Mouse (Mus musculus): ENCODE data around the gene Shisa7. TPM values are rescaled to one million over a fixed set of nuclear protein-coding genes. Genes with fewer than 3 reads are reported as not detected.

Gene Shisa7
- polyA plus RNA-seq, 1 experiment from 2014 or later: not detected

DNA sequence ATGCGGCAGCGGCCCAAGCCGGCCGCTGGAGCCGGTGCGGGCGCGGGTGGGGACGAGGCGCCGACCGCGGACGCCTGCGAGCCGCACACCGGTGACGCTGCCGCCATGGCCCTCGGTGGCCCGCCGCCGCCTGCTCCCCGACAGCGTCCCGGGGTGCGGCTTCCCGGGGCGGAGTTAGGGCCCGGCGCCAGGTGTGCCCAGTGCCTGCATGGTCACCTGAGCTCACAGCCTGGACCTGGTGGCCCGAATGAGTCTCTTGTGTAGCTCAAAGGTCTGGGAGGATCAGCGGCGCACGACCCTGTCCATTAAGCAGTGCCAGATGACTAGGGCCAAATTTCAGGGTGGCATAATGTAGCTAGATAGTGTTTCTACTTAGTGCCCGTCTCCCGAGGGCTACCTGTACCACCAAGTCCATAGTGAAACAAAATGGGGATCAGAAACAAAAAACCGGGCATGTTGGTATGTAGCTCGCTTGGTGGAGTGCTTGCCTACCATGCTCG, 55.0 kb downstream of the Shisa7 start, which contains the start of gene Tmem238:
Tmem238 (minus strand) TSS at position 221 of the 500 bp plus-strand sequence.
- peak; percentile 30; the same call in 1 of the 2 replicates for ATAC-seq
- WGBS (ENCODE audit: insufficient replicate concordance): 7% methylated on average over 40 of the region's 40 CpGs
- Histone ChIP-seq H3K9me3 (replicated peaks) (no peaks in the 10 kb centered on the region), H3K27ac (peak within 1 kb of the TSS; percentile 87), H3K4me1 (peaks cover 59% of the 10 kb centered on the region), H3K4me3 (peak within 1 kb of the TSS; percentile 81), H3K27me3 (replicated peaks) (no peaks in the 10 kb centered on the region), H3K4me2 (peak within 1 kb of the TSS; percentile 96), H3K36me3 (peaks cover 17% of the 10 kb centered on the region), H3K9ac (peak within 1 kb of the TSS; percentile 93)

DNA sequence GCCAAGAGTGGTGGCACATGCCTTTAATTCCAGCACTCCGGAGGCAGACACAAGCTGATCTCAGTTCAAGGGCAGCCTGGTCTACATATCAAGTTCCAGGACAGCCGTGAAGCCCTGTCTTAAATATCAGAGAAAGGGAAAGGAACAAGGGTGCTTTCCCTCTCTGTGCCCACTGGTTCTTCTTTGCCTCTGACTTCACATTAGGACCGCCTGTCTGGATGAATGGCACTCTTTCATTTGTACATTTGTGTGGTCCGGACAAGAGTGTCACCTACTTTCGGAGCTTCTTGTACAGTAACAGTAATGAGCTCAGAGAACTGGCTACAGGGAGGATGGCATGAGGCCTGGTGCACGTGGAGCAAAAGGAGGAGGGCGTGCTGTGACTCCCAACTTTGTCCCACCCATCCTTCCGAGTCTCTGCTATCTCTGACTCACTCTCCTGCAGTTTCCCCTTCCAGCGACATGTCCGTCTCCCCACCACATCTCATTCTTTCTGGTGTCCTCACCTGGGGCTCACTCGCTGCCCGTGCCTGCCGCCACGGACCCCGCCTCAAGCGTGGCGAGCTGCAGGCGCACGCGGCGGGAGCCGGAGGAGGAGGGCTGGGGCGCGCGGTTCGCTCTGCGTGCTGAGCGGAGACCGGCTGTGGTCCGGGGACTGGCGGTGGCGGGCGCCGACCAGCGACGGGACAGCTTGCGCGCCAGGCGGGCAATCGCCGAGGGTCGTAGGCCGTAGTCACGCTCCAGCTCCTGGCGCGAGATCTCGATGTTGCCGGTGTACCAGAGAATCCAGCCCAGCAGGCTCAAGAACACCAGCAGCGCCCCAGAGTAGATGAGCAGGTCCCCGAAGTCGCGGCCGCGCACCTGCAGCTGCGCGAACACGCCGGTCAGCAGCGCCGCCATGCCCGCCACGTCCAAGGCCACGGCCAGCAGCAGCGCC, 55.7 kb downstream of the Shisa7 start:
- Histone ChIP-seq H3K9me3 (replicated peaks) (no peaks in the 10 kb centered on the region), H3K9ac (peak overlapping the region; percentile 93), H3K36me3 (peaks cover 16% of the 10 kb centered on the region), H3K4me3 (peak overlapping the region; percentile 81), H3K4me1 (peaks cover 59% of the 10 kb centered on the region), H3K27ac (peak overlapping the region; percentile 87), H3K27me3 (replicated peaks) (no peaks in the 10 kb centered on the region), H3K4me2 (peak overlapping the region; percentile 96)
- ATAC-seq: peak; percentile 40; the same call in 1 of the 2 replicates
- WGBS (ENCODE audit: insufficient replicate concordance): 2% methylated on average over 64 of the region's 64 CpGs

DNA sequence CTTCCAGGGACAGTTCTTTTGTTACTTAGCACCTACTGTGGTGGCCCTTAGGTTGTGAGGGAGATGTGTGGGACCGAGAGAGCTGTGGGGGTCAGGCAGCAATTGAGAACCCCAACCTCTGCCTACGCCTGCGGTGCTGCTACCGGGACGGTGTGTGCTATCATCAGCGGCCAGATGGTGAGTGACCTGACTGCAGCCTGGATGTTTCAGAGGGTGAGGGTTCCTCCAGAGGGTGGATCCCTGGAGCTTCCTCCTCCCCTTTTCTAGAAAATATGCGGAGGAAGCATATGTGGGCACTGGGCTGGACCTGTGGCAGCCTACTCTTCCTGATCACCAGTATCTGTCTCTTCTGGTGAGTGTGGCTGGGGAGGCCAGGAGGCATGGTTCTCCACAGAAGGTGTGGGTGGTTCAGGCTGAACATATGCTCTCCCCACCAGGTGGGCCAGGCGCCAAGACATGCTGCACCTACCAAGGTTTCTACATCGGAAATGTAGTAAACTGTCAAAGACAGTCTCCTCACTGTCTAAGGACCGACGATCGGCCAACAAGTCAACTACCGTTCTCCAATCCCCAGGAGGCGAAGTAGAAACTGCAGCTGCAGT, 60.7 kb downstream of the Shisa7 start:
- no peaks in the 10 kb centered on the region for H3K9me3 ChIP-seq (replicated peaks)
- peaks cover 56% of the 10 kb centered on the region for H3K4me1 ChIP-seq
- no peak overlapping the region for H3K4me3 ChIP-seq
- H3K36me3 ChIP-seq: peaks cover 12% of the 10 kb centered on the region
- 44% methylated on average over 14 of the region's 14 CpGs for WGBS (ENCODE audit: insufficient replicate concordance)
- H3K9ac ChIP-seq: peak overlapping the region; percentile 47; the same call in 1 of the 2 replicates
- peak; percentile 82 for ATAC-seq
- H3K27ac ChIP-seq: peak overlapping the region; percentile 43; the same call in 1 of the 2 replicates
- H3K4me2 ChIP-seq: peak overlapping the region; percentile 39
- peaks cover 42% of the 10 kb centered on the region for H3K27me3 ChIP-seq (replicated peaks)

DNA sequence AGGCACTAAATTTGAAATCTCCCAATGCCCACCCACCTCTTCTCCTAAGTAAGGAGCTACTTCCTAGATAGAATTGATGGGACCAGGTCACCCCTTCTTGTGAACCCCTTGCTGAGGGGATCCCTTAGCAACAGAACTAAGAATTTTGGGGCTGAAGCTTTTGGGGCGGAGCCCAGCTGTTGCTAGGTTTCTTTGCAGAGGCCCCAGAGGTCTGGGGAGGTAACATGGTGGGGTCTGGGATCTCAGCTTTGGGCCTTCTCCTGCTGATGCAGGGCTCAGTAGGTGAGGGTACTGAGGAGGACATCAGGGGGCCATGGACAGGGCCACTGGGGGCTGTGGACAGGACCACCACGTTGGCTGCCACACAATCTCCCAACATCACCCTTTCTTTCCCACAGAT, 61.7 kb downstream of the Shisa7 start, which contains the start of the genes Il11 and Tmem190:
Il11 (minus strand) TSS at position 101 of the 400 bp plus-strand sequence.
Tmem190 (plus strand) TSS at position 179 of the 400 bp plus-strand sequence.
- peaks cover 46% of the 10 kb centered on the region for H3K4me1 ChIP-seq
- WGBS (ENCODE audit: insufficient replicate concordance): 71% methylated on average over 2 of the region's 2 CpGs
- H3K27ac ChIP-seq: peak within 1 kb of the TSS; percentile 43; the same call in 1 of the 2 replicates
- ATAC-seq: no peak
- H3K4me3 ChIP-seq: no peak within 1 kb of the TSS
- peak within 1 kb of the TSS; percentile 39 for H3K4me2 ChIP-seq
- no peaks in the 10 kb centered on the region for H3K9me3 ChIP-seq (replicated peaks)
- H3K27me3 ChIP-seq (replicated peaks): peaks cover 52% of the 10 kb centered on the region
- peak within 1 kb of the TSS; percentile 47; the same call in 1 of the 2 replicates for H3K9ac ChIP-seq
- peaks cover 12% of the 10 kb centered on the region for H3K36me3 ChIP-seq

DNA sequence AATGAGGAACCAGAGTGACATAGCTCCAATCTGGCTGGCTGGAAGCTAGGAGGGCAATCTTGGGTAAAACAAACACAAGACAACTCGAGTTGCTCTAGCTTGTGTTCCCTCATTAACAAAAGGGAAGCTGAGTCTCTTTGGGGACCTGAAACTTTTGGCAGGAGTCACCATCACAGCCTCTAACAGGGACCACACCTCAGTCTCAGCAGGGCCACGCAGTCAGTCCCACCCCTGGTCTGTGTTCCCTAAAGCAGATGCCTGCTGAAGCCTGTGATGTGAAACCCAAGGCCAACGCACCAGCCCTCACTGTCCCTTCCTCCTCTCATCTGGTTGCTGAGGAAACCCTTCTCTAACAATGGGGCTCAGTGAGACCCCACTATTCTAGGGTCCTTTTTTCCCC, 62.4 kb downstream of the Shisa7 start:
- Histone ChIP-seq H3K27ac (no peak overlapping the region), H3K4me1 (peaks cover 43% of the 10 kb centered on the region), H3K36me3 (peaks cover 12% of the 10 kb centered on the region), H3K9ac (no peak overlapping the region), H3K27me3 (replicated peaks) (peaks cover 58% of the 10 kb centered on the region), H3K4me2 (no peak overlapping the region), H3K9me3 (replicated peaks) (no peaks in the 10 kb centered on the region), H3K4me3 (no peak overlapping the region)
- no peak for ATAC-seq
- 41% methylated on average over 3 of the region's 3 CpGs for WGBS (ENCODE audit: insufficient replicate concordance)

DNA sequence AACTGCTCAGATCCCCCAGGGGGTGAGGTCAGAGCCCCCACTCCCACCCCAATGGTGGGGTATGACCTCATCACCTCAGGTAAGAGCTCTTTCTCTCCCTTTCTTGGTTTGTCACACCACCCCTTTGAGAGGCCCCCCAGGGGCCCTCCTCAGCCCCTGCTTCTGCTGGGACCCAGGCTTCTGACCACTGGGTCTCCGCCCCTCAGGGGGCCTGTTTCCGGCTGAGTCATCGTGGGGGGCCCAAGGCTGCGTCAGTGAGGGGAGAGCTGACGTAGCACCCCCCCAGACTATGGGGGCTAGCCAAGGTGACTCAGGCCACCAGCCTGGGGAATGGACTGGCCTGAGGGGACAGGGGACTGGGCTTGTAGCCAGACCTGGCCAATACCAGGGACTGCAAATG, 64.6 kb downstream of the Shisa7 start:
- WGBS (ENCODE audit: insufficient replicate concordance): 8% methylated on average over 5 of the region's 5 CpGs
- H3K27me3 ChIP-seq (replicated peaks): peaks cover 80% of the 10 kb centered on the region
- ATAC-seq: no peak

DNA sequence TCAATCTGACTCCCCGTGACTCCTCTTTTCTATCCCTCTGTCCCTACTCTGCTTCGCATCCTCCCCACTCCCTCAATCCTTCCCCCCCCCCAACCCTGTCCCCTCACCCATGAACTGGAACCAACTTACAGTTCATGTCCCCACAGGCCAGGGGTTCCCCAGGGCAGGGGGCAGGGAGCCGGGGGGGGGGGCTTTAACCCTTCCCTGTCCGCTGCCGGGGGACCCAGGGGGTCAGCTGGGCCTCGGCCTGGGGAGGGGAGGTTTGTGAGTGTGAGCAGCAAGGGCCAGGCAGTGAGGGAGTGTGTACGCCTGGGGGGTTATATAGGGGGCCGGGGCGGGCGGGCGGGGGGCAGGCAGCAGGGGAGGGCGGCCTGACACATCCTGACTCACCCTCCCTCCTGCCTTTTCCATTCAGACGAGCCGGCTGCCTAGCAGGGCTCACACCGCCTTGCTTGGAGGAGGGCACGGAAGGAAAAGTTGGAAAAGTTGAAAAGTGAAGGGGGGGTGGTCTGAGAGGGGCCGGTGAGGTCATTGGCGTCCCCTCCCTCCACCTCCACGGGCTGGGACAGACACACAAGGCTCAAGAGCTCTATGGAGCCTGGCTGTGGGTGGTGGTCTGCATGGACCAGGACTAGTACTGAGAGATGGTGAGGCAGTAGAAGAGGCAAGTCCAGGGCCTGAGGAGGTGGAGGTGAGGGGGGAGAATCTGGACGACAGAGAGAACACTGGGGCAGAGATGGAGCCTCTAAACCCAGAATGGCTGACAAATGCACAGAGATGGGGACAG, 66.5 kb downstream of the Shisa7 start:
- no peak for ATAC-seq
- WGBS (ENCODE audit: insufficient replicate concordance): 11% methylated on average over 17 of the region's 20 CpGs
- peaks cover 99% of the 10 kb centered on the region for H3K27me3 ChIP-seq (replicated peaks)
- peak overlapping the region; percentile 66; the same call in 1 of the 2 replicates for H3K4me2 ChIP-seq
- H3K9me3 ChIP-seq (replicated peaks): no peaks in the 10 kb centered on the region
- H3K4me3 ChIP-seq: no peak overlapping the region
- H3K27ac ChIP-seq: no peak overlapping the region
- H3K36me3 ChIP-seq: no peaks in the 10 kb centered on the region
- no peak overlapping the region for H3K9ac ChIP-seq
- peaks cover 25% of the 10 kb centered on the region for H3K4me1 ChIP-seq

More for the DNA sequence above, 64.6 kb downstream of the Shisa7 start:
- no peak overlapping the region for H3K27ac ChIP-seq
- H3K4me2 ChIP-seq: 0 out of 2 replicates have a peak overlapping the region, but pooled peaks have one; percentile 8
- peaks cover 10% of the 10 kb centered on the region for H3K36me3 ChIP-seq
- no peak overlapping the region for H3K9ac ChIP-seq
- no peak overlapping the region for H3K4me3 ChIP-seq
- H3K4me1 ChIP-seq: peaks cover 43% of the 10 kb centered on the region
- no peaks in the 10 kb centered on the region for H3K9me3 ChIP-seq (replicated peaks)

DNA sequence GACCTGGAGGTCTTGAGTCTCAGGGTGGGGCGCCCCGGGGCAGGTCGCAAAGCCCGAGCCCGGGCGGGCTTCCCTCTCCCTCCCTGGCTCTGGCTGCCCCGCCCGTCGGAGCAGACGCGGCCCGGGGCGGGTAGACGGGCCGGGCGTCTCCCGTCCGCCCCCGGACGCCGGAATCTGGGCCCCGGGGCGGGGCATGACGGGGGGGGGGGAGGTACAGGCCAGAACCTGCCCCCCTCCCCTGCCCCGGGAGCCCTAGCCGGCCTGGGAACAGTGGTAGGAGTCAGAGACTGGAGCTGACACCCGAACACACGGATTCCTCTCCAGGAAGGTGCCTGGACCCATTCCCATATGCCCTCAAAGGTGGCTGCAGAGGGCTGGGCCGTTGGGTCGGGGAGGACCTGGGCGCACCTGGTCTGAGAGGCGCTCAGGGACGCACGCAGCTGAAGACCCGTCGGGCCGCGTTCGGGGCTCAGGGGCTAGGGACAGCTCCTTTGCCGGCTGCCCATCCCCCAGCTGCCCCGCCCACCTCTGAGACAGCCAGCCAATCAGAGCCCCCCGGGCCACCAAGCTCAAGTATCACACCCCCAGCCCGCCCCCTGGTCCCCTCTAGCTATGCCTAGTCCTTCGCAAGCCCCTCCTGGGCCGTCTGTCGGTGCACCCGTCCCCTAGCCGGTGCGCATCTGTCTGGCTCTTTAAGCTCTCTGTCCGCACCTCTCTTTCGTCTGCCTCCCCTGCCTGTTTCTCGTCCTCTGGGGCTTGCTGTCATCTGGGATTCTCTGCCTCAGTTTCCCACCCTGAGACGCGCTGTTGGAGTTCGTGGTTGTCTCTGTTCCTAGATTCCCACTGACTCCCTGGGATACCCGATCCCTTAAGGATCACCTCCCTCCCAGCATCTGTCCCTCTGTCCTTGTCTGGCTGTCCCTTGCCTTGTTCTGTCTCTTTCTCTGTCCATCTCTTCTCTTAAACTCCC, 67.3 kb downstream of the Shisa7 start:
- Histone ChIP-seq H3K9ac (peak overlapping the region; percentile 17; the same call in 1 of the 2 replicates), H3K27ac (no peak overlapping the region), H3K36me3 (no peaks in the 10 kb centered on the region), H3K9me3 (replicated peaks) (no peaks in the 10 kb centered on the region), H3K4me3 (peak overlapping the region; percentile 44), H3K27me3 (replicated peaks) (peaks cover 96% of the 10 kb centered on the region), H3K4me1 (peaks cover 20% of the 10 kb centered on the region), H3K4me2 (peak overlapping the region; percentile 66)
- WGBS (ENCODE audit: insufficient replicate concordance): 2% methylated on average over 53 of the region's 56 CpGs
- peak; percentile 41 for ATAC-seq

DNA sequence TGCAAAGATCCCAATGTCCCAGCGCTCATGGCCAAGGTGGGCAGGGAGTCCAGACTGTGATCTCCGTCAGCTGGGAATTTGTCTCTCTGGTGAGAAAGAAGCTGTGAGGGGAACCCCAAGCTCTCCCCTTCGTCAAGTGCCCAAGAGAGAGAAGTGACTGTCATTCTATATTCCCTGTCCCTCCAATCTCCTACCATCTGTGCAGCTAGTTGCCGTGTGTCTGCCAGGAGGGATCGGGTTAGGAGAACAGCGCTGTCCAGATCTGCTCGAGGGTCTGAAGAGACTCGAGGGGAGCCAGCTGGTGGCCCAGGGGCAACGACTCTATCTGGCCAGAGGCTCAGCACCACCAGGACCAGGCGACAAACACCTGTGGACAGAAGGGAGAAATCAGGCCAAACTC, 68.4 kb downstream of the Shisa7 start:
- Histone ChIP-seq H3K27ac (no peak overlapping the region), H3K4me2 (no peak overlapping the region), H3K27me3 (replicated peaks) (peaks cover 96% of the 10 kb centered on the region), H3K9me3 (replicated peaks) (no peaks in the 10 kb centered on the region), H3K4me1 (peaks cover 20% of the 10 kb centered on the region), H3K4me3 (no peak overlapping the region), H3K9ac (no peak overlapping the region), H3K36me3 (no peaks in the 10 kb centered on the region)
- no peak for ATAC-seq
- WGBS (ENCODE audit: insufficient replicate concordance): 42% methylated on average over 10 of the region's 10 CpGs
